Mouse (Mus musculus) myocyte (in vitro differentiated cells): ENCODE data around the gene Nit1. TPM values are rescaled to one million over a fixed set of nuclear protein-coding genes. Genes with fewer than 3 reads are reported as not detected.
A peak's percentile ranks its signal among the peaks of the same experiment; 100 is the strongest.

Experiments used
- H3K27me3 ChIP-seq: one replicate; pipeline ENCODE4 v1.6.1; 2011; ENCODE audit not compliant: control insufficient read depth, insufficient read depth, insufficient read length
- H3K36me3 ChIP-seq: one replicate; pipeline ENCODE4 v1.6.1; 2011; ENCODE audit not compliant: control insufficient read depth, insufficient read depth
- H3K4me2 ChIP-seq: one replicate; pipeline ENCODE4 v1.6.1; 2011; ENCODE audit warnings: low read depth, control low read depth
- H3K4me3 ChIP-seq: one replicate; pipeline ENCODE4 v1.5.1; 2011; ENCODE audit warnings: mild to moderate bottlenecking, control low read depth, moderate library complexity
- H3K79me2 ChIP-seq: one replicate; pipeline ENCODE4 v1.6.1; 2011; ENCODE audit not compliant: control insufficient read depth, insufficient read depth
- H3ac ChIP-seq: one replicate; pipeline ENCODE4 v1.6.1; 2011; ENCODE audit not compliant: control insufficient read depth, insufficient read length
- CEBPB ChIP-seq: IDR thresholded peaks from 2 replicates; pipeline ENCODE4 v1.6.1; 2011; ENCODE audit warnings: mild to moderate bottlenecking, moderate library complexity; ENCODE audit not compliant: poor library complexity, insufficient read depth, severe bottlenecking
- E2F4 ChIP-seq: IDR thresholded peaks from one replicate; pipeline ENCODE4 v1.6.1; 2011; ENCODE audit warnings: mild to moderate bottlenecking, control low read depth, moderate library complexity; ENCODE audit not compliant: insufficient read depth
- MAX ChIP-seq: IDR thresholded peaks from one replicate; pipeline ENCODE4 v1.6.1; 2011; ENCODE audit warnings: low read depth, mild to moderate bottlenecking, control low read depth
- MYOD1 ChIP-seq, 3 experiments: IDR thresholded peaks; one replicate each; pipeline ENCODE4 v1.6.1; 2011; ENCODE audit warnings: control low read depth in 2 of 3, low read depth in 2 of 3, mild to moderate bottlenecking in 2 of 3, moderate library complexity in 1 of 3; ENCODE audit not compliant: insufficient read length in 2 of 3, control insufficient read depth in 1 of 3
- MYOG ChIP-seq, 3 experiments: IDR thresholded peaks; one replicate each; pipeline ENCODE4 v1.6.1; 2011; ENCODE audit warnings: control low read depth in 2 of 3, low read depth in 2 of 3, mild to moderate bottlenecking in 2 of 3; ENCODE audit not compliant: insufficient read length in 2 of 3, control insufficient read depth in 1 of 3, insufficient read depth in 1 of 3
- POLR2A ChIP-seq: IDR thresholded peaks from one replicate; pipeline ENCODE4 v1.6.1; 2011; ENCODE audit warnings: low read depth, mild to moderate bottlenecking, control low read depth, moderate library complexity; ENCODE audit not compliant: insufficient read length
- POLR2AphosphoS2 ChIP-seq: IDR thresholded peaks from one replicate; pipeline ENCODE4 v1.6.1; 2011; ENCODE audit warnings: low read depth, control low read depth; ENCODE audit not compliant: insufficient read length
- REST ChIP-seq: IDR thresholded peaks from one replicate; pipeline ENCODE4 v1.6.1; 2011; ENCODE audit warnings: mild to moderate bottlenecking, control low read depth, moderate library complexity; ENCODE audit not compliant: insufficient read depth, insufficient read length
- SRF ChIP-seq: IDR thresholded peaks from one replicate; pipeline ENCODE4 v1.6.1; 2011; ENCODE audit warnings: low read depth; ENCODE audit not compliant: control insufficient read depth, insufficient read length
- TCF12 ChIP-seq: IDR thresholded peaks from one replicate; pipeline ENCODE4 v1.6.1; 2011; ENCODE audit warnings: mild to moderate bottlenecking, control low read depth; ENCODE audit not compliant: poor library complexity, insufficient read depth, severe bottlenecking
- TCF3 ChIP-seq: IDR thresholded peaks from one replicate; pipeline ENCODE4 v1.6.1; 2011; ENCODE audit warnings: low read depth, control low read depth; ENCODE audit not compliant: insufficient read length
- USF1 ChIP-seq: IDR thresholded peaks from one replicate; pipeline ENCODE4 v1.6.1; 2011; ENCODE audit warnings: low read depth, mild to moderate bottlenecking, control low read depth, moderate library complexity
- polyA plus RNA-seq: library from polyadenylated mRNA; unstranded; fragments of >200 nt; fragmentation: generic; extraction: Trizol; gene quantifications from one replicate; pipeline ENCODE4 v1.2.1, GENCODE M21; 2012; ENCODE audit warnings: missing spikeins

Nit1 gene
- polyA plus RNA-seq, 1 experiment = 31.8 TPM

DNA sequence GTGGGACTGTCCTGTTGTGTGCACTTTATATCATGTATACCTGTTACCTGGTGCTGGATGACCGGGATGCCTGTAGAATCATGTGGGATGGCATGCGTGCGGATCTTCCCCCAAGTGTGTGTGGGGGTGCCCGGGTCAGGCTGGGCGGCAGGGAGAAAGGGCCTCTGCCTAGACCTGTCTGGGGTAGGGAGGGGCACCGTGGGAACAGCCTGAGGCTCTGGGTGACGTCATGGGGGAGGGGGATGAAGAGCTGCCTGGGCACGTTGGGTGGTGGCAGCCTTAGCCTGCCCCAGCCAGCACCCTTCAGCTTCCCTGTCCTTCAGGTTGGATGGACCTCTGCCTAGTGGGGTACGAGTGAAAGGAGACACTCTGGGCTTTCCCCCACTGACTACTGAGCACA, 38.9 kb upstream of the Nit1 start:
- Histone ChIP-seq H3K4me2 (no peak overlapping the region), H3K27me3 (no peaks in the 10 kb centered on the region), H3ac (no peak overlapping the region), H3K4me3 (no peak overlapping the region), H3K79me2 (no peaks in the 10 kb centered on the region), H3K36me3 (no peaks in the 10 kb centered on the region)
- TF ChIP-seq TCF3 (no peak), POLR2A (no peak), MAX (no peak), POLR2AphosphoS2 (no peak), CEBPB (no peak), REST (no peak), E2F4 (no peak), MYOD1 (IDR thresholded peaks at IDR 0.05; ENCODE audit: control insufficient read depth in 1 of 3, insufficient read length in 2 of 3, low read depth in 2 of 3) (no peak)

DNA sequence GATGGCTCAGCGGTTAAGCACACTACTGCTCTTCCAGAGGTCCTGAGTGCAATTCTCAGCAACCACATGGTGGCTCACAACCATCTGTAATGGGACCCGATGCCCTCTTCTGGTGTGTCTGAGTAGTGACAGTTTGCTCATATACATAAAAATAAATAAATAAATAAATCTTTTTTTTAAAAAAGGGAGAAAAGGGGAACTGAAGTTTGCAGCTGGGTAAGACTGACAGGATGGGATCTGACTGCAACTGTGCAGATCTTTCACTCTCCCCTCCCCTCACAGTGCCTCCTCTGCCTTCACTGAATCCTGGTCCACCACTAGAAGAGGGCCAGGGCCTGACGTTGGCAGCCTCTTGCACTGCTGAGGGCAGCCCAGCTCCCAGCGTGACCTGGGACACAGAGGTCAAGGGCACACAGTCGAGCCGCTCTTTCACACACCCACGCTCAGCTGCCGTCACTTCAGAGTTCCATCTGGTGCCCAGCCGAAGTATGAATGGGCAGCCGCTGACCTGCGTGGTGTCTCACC, 36.7 kb upstream of the Nit1 start:
- Histone ChIP-seq H3K79me2 (no peaks in the 10 kb centered on the region), H3K27me3 (no peaks in the 10 kb centered on the region), H3K36me3 (no peaks in the 10 kb centered on the region), H3ac (no peak overlapping the region), H3K4me2 (no peak overlapping the region), H3K4me3 (no peak overlapping the region)
- TF ChIP-seq REST (no peak), POLR2A (no peak), CEBPB (no peak), MYOD1 (IDR thresholded peaks at IDR 0.05; ENCODE audit: control insufficient read depth in 1 of 3, insufficient read length in 2 of 3, low read depth in 2 of 3) (no peak), USF1 (no peak), MYOG (IDR thresholded peaks at IDR 0.05; ENCODE audit: control insufficient read depth in 1 of 3, insufficient read depth in 1 of 3, insufficient read length in 2 of 3, low read depth in 2 of 3) (no peak), E2F4 (no peak), MAX (no peak), TCF3 (no peak), TCF12 (no peak), SRF (no peak), POLR2AphosphoS2 (no peak)

DNA sequence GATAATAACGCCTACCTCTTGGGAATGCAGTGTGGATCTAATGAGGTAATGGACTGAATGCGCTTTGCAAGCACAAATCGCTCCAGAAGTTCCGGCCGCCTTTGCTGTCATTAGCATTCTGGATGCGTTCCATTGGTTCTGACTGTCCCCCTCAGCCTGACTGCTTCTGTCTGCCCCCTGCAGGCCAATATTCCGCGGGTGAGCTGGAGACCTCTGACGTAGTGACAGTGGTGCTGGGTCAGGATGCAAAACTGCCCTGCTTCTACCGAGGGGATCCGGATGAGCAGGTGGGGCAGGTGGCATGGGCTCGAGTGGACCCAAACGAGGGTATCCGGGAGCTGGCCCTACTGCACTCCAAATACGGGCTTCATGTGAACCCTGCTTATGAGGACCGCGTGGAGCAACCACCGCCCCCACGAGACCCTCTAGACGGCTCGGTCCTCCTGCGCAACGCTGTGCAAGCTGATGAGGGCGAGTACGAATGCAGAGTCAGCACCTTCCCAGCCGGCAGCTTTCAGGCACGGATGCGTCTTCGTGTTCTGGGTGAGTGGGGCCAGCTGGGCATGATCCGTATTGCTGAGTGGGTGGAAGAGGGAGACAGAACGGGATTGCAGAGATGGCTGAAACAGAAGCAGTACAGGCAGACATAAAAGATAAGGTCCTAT, 34.6 kb upstream of the Nit1 start:
- no peak overlapping the region for H3K4me3 ChIP-seq
- H3K79me2 ChIP-seq = no peaks in the 10 kb centered on the region
- H3ac ChIP-seq = no peak overlapping the region
- TF ChIP-seq TCF3 = no peak
- no peak for TF ChIP-seq POLR2AphosphoS2
- TF ChIP-seq TCF12 = no peak
- no peak for TF ChIP-seq POLR2A
- TF ChIP-seq E2F4 = no peak
- no peak for TF ChIP-seq SRF
- TF ChIP-seq REST = no peak
- no peak for TF ChIP-seq USF1
- TF ChIP-seq MAX = no peak
- TF ChIP-seq CEBPB = no peak
- no peak for TF ChIP-seq MYOD1 (IDR thresholded peaks at IDR 0.05; ENCODE audit: control insufficient read depth in 1 of 3, insufficient read length in 2 of 3, low read depth in 2 of 3)
- no peak for TF ChIP-seq MYOG (IDR thresholded peaks at IDR 0.05; ENCODE audit: control insufficient read depth in 1 of 3, insufficient read depth in 1 of 3, insufficient read length in 2 of 3, low read depth in 2 of 3)
- peak overlapping the region; percentile 49 for H3K4me2 ChIP-seq
- no peaks in the 10 kb centered on the region for H3K36me3 ChIP-seq
- H3K27me3 ChIP-seq = no peaks in the 10 kb centered on the region

DNA sequence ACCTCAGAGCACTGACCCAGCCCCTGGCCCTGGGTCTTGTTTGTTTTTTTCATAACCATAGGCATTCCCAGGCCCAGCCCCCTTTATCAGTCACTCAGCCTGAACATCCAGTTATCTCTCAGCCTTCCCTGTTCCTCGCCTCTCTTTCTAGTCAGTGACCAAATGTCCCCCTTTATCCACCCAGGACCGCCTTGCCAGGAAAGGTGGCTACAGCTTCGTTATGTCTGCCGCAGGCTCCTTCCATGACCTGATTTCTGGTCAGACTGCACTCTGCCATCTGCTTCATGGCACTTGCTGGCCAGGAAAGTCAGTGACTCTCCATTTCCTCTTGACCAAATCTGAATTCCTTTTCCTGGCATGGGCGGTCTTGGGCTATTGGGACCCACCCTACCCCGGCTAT, 32.9 kb upstream of the Nit1 start:
- H3K79me2 ChIP-seq = no peaks in the 10 kb centered on the region
- no peak for TF ChIP-seq POLR2A
- TF ChIP-seq POLR2AphosphoS2 = no peak
- H3K27me3 ChIP-seq = no peaks in the 10 kb centered on the region
- no peak overlapping the region for H3K4me3 ChIP-seq
- H3K36me3 ChIP-seq = no peaks in the 10 kb centered on the region
- no peak overlapping the region for H3K4me2 ChIP-seq
- no peak overlapping the region for H3ac ChIP-seq

DNA sequence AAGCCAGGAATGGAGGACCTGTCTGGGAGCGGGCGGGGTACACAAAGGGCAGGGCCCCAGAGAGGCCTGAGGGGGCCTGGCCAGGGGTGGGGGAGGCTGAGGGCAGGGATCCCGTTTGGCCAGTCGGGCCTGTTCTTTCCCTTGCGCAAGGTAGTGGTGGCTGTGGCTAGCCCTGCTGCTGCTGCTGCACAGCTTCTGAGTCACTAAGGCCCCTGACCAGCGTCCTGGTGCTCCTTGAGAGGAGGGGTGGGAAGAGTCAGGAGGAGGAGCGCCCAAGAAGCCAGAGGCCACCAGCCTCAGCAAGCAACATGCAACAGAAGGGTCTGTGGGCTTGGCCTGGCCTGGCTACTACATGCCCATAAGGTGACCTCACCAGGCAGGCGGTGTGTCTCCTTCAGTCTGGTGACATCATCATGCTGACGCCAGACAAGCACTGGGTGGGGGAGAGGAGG, 30.2 kb upstream of the Nit1 start:
- Histone ChIP-seq H3K79me2 (no peaks in the 10 kb centered on the region), H3K27me3 (no peaks in the 10 kb centered on the region), H3K4me3 (no peak overlapping the region), H3ac (no peak overlapping the region), H3K4me2 (peak overlapping the region; percentile 47), H3K36me3 (no peaks in the 10 kb centered on the region)
- TF ChIP-seq POLR2A (peak; percentile 71), MYOG (IDR thresholded peaks at IDR 0.05; ENCODE audit: control insufficient read depth in 1 of 3, insufficient read depth in 1 of 3, insufficient read length in 2 of 3, low read depth in 2 of 3) (peak in 1 of 3 experiments; percentile 25), CEBPB (peak; percentile 65; the same call in 1 of the 2 replicates), TCF12 (no peak)
